Mouse (Mus musculus): ENCODE data around the gene Cdc25b.
"Not testable (repeated sequence)": the region's sequence is repeated elsewhere in the genome, so short reads cannot be mapped to it uniquely, and the experiment has no call there.

The Cdc25b gene

GRCm38 (mm10) chr2:131225178-131225577, 38.4 kb downstream of the Cdc25b start:
- no peak for DNase-seq (ENCODE audit: low read depth, low spot score)

- DNase-seq (ENCODE audit: low read depth, low spot score), result not testable (repeated sequence)
Observed at GRCm38 (mm10) chr2:131226669-131227068, 39.9 kb downstream of the Cdc25b start.

- no peak for DNase-seq (ENCODE audit: low read depth, low spot score)
Observed at GRCm38 (mm10) chr2:131227243-131227642, 40.5 kb downstream of the Cdc25b start.

- no peak for DNase-seq (ENCODE audit: low read depth, low spot score)
Observed at GRCm38 (mm10) chr2:131232558-131232957, 45.8 kb downstream of the Cdc25b start.

- DNase-seq (ENCODE audit: low read depth, low spot score), result peak; percentile 91
Observed at GRCm38 (mm10) chr2:131233307-131234126, 46.8 kb downstream of the Cdc25b start, which contains the start of gene Mavs. Gene Mavs, plus strand, starts transcription at chr2:131234063.

- DNase-seq (ENCODE audit: low read depth, low spot score), result no peak
Observed at GRCm38 (mm10) chr2:131234127-131234650, 47.4 kb downstream of the Cdc25b start.

- no peak for DNase-seq (ENCODE audit: low read depth, low spot score)
Observed at GRCm38 (mm10) chr2:131234970-131235635, 48.4 kb downstream of the Cdc25b start.

- no peak for DNase-seq (ENCODE audit: low read depth, low spot score)
Observed at GRCm38 (mm10) chr2:131242180-131242579, 55.4 kb downstream of the Cdc25b start.

GRCm38 (mm10) chr2:131242929-131243328, 56.2 kb downstream of the Cdc25b start:
- DNase-seq (ENCODE audit: low read depth, low spot score), result no peak
